Mouse (Mus musculus) CH12.LX (cell line): Measurements from ENCODE around the gene Rnf44. TPM values are rescaled to one million over a fixed set of nuclear protein-coding genes. Genes with fewer than 3 reads are reported as not detected.
A peak's percentile ranks its signal among the peaks of the same experiment; 100 is the strongest.

Experiments used
- DNase-seq: peaks from one replicate; pipeline ENCODE4 v3.0.0-alpha.2; 2013; ENCODE audit errors: extremely low read depth
- H3K27ac ChIP-seq: 2 replicates; pipeline ENCODE4 v1.5.1; 2012; ENCODE audit warnings: low read depth, mild to moderate bottlenecking, control low read depth, moderate library complexity; ENCODE audit not compliant: insufficient read depth
- H3K27me3 ChIP-seq: replicated peaks from 2 replicates; pipeline ENCODE3; 2012; ENCODE audit warnings: inconsistent platforms
- H3K36me3 ChIP-seq, 2 experiments: replicated peaks in 1 of 2; 2 replicates each; pipeline versions ENCODE3 to v1.6.1; 2012; ENCODE audit warnings: inconsistent platforms in 1 of 2, low read length in 1 of 2, mild to moderate bottlenecking in 1 of 2, mixed read lengths in 1 of 2, moderate library complexity in 1 of 2; ENCODE audit not compliant: control insufficient read depth in 1 of 2, insufficient read depth in 1 of 2
- H3K4me1 ChIP-seq, 2 experiments: 2 replicates each; pipeline ENCODE4 v1.6.1; 2012; ENCODE audit warnings: inconsistent platforms in 1 of 2, moderate library complexity in 1 of 2; ENCODE audit not compliant: insufficient read depth in 2 of 2, control insufficient read depth in 1 of 2
- H3K4me2 ChIP-seq: 2 replicates; pipeline ENCODE4 v1.6.1; 2012; ENCODE audit warnings: low read depth, mild to moderate bottlenecking, control low read depth; ENCODE audit not compliant: poor library complexity, insufficient read depth, severe bottlenecking
- H3K4me3 ChIP-seq, 3 experiments: fragments of 150-350 bp in 1 of 3; sonication (generic) in 1 of 3; replicated peaks in 1 of 3; 2 replicates each; pipeline versions ENCODE3 to v1.5.1; 2011 to 2012; ENCODE audit warnings: low read depth in 2 of 3, low read length in 2 of 3, mild to moderate bottlenecking in 2 of 3, moderate library complexity in 2 of 3, control low read depth in 1 of 3, improper control_type of control experiment in 1 of 3, inconsistent platforms in 1 of 3, mixed read lengths in 1 of 3; ENCODE audit not compliant: poor library complexity in 1 of 3
- H3K79me2 ChIP-seq: replicated peaks from 2 replicates; pipeline ENCODE4 v1.6.1; 2012; ENCODE audit warnings: mild to moderate bottlenecking, moderate library complexity; ENCODE audit not compliant: control insufficient read depth, poor library complexity, insufficient read depth, severe bottlenecking; ENCODE audit errors: extremely low read depth
- H3K9ac ChIP-seq: 2 replicates; pipeline ENCODE4 v1.6.1; 2012; ENCODE audit warnings: low read depth, mild to moderate bottlenecking, control low read depth, moderate library complexity; ENCODE audit not compliant: insufficient read depth
- H3K9me3 ChIP-seq: replicated peaks from 2 replicates; pipeline ENCODE3; 2012; ENCODE audit warnings: low read length, inconsistent platforms, mixed read lengths
- BHLHE40 ChIP-seq: IDR thresholded peaks from 2 replicates; pipeline ENCODE4 v1.6.1; 2011; ENCODE audit warnings: mild to moderate bottlenecking, low read depth, low read length, improper control_type of control experiment
- CHD1 ChIP-seq: IDR thresholded peaks from 2 replicates; pipeline ENCODE4 v1.6.1; 2012; ENCODE audit warnings: low read depth, low read length, improper control_type of control experiment, inconsistent platforms
- CHD2 ChIP-seq: IDR thresholded peaks from 2 replicates; pipeline ENCODE4 v1.6.1; 2011; ENCODE audit warnings: low read length, improper control_type of control experiment
- CTCF ChIP-seq, 2 experiments: IDR thresholded peaks in 1 of 2; conservative IDR thresholded peaks in 1 of 2; 2 replicates each; pipeline ENCODE4 v1.5.1; 2011 to 2012; ENCODE audit warnings: low read depth in 2 of 2, low read length in 2 of 2, improper control_type of control experiment in 1 of 2, inconsistent platforms in 1 of 2, mild to moderate bottlenecking in 1 of 2, moderate library complexity in 1 of 2
- E2F4 ChIP-seq: IDR thresholded peaks from 2 replicates; pipeline ENCODE4 v1.6.1; 2011; ENCODE audit warnings: low read depth, low read length, improper control_type of control experiment; ENCODE audit not compliant: insufficient replicate concordance
- ELF1 ChIP-seq: IDR thresholded peaks from 2 replicates; pipeline ENCODE4 v1.6.1; 2014; ENCODE audit warnings: low read depth, mild to moderate bottlenecking, inconsistent platforms, low read length, improper control_type of control experiment
- EP300 ChIP-seq: IDR thresholded peaks from 2 replicates; pipeline ENCODE4 v1.6.1; 2011; ENCODE audit warnings: low read length, improper control_type of control experiment
- ETS1 ChIP-seq: conservative IDR thresholded peaks from 2 replicates; pipeline ENCODE4 v1.6.1; 2012; ENCODE audit warnings: low read depth, mild to moderate bottlenecking, inconsistent platforms, low read length, improper control_type of control experiment, moderate library complexity
- GABPA ChIP-seq: IDR thresholded peaks from 2 replicates; pipeline ENCODE4 v1.6.1; 2012; ENCODE audit warnings: low read depth, low read length, improper control_type of control experiment, inconsistent platforms; ENCODE audit not compliant: insufficient replicate concordance
- HCFC1 ChIP-seq: IDR thresholded peaks from 2 replicates; pipeline ENCODE4 v1.6.1; 2012; ENCODE audit warnings: low read depth, mild to moderate bottlenecking, inconsistent platforms, low read length, improper control_type of control experiment
- IRF4 ChIP-seq: IDR thresholded peaks from 2 replicates; pipeline ENCODE4 v1.6.1; 2014; ENCODE audit warnings: low read depth, mild to moderate bottlenecking, inconsistent platforms, low read length, improper control_type of control experiment
- JUN ChIP-seq: IDR thresholded peaks from 2 replicates; pipeline ENCODE4 v1.6.1; 2011; ENCODE audit warnings: low read depth, mild to moderate bottlenecking, low read length, improper control_type of control experiment, moderate library complexity; ENCODE audit not compliant: insufficient read depth
- JUND ChIP-seq: conservative IDR thresholded peaks from 2 replicates; pipeline ENCODE4 v1.6.1; 2011; ENCODE audit warnings: low read depth, low read length, improper control_type of control experiment
- KAT2A ChIP-seq: IDR thresholded peaks from 2 replicates; pipeline ENCODE4 v1.6.1; 2012; ENCODE audit warnings: low read length, improper control_type of control experiment, inconsistent platforms; ENCODE audit not compliant: insufficient replicate concordance
- MAFK ChIP-seq: IDR thresholded peaks from 2 replicates; pipeline ENCODE4 v1.6.1; 2011; ENCODE audit warnings: low read length, improper control_type of control experiment; ENCODE audit not compliant: insufficient replicate concordance
- MAX ChIP-seq: IDR thresholded peaks from 2 replicates; pipeline ENCODE4 v1.6.1; 2011; ENCODE audit warnings: low read length, improper control_type of control experiment
- MAZ ChIP-seq: IDR thresholded peaks from 2 replicates; pipeline ENCODE4 v1.6.1; 2012; ENCODE audit warnings: low read depth, mild to moderate bottlenecking, inconsistent platforms, low read length, improper control_type of control experiment, moderate library complexity
- MEF2A ChIP-seq: IDR thresholded peaks from 2 replicates; pipeline ENCODE4 v1.6.1; 2014; ENCODE audit warnings: low read depth, mild to moderate bottlenecking, inconsistent platforms, low read length, improper control_type of control experiment, borderline replicate concordance
- MXI1 ChIP-seq: IDR thresholded peaks from 2 replicates; pipeline ENCODE4 v1.6.1; 2011; ENCODE audit warnings: mild to moderate bottlenecking, low read depth, low read length, improper control_type of control experiment
- MYC ChIP-seq: IDR thresholded peaks from 2 replicates; pipeline ENCODE4 v1.6.1; 2011; ENCODE audit warnings: low read depth, mild to moderate bottlenecking, improper control_type of control experiment, low read length
- NELFE ChIP-seq: IDR thresholded peaks from 2 replicates; pipeline ENCODE4 v1.6.1; 2011; ENCODE audit warnings: low read depth, low read length, improper control_type of control experiment
- NRF1 ChIP-seq: IDR thresholded peaks from 2 replicates; pipeline ENCODE4 v1.6.1; 2014; ENCODE audit warnings: low read depth, mild to moderate bottlenecking, inconsistent platforms, low read length, improper control_type of control experiment, moderate library complexity
- PAX5 ChIP-seq: IDR thresholded peaks from 2 replicates; pipeline ENCODE4 v1.6.1; 2012; ENCODE audit warnings: low read length, inconsistent platforms, mixed read lengths
- POLR2A ChIP-seq: IDR thresholded peaks from 2 replicates; pipeline ENCODE4 v1.6.1; 2011; ENCODE audit warnings: low read depth, mild to moderate bottlenecking, improper control_type of control experiment, low read length
- POLR2AphosphoS2 ChIP-seq: IDR thresholded peaks from 2 replicates; pipeline ENCODE4 v1.6.1; 2011; ENCODE audit warnings: low read depth, low read length, improper control_type of control experiment
- RAD21 ChIP-seq: IDR thresholded peaks from 2 replicates; pipeline ENCODE4 v1.6.1; 2011; ENCODE audit warnings: low read depth, mild to moderate bottlenecking, low read length, improper control_type of control experiment, moderate library complexity
- RCOR1 ChIP-seq: conservative IDR thresholded peaks from 2 replicates; pipeline ENCODE4 v1.6.1; 2012; ENCODE audit warnings: low read depth, mild to moderate bottlenecking, inconsistent platforms, low read length, improper control_type of control experiment
- SIN3A ChIP-seq: IDR thresholded peaks from 2 replicates; pipeline ENCODE4 v1.6.1; 2012; ENCODE audit warnings: low read length, improper control_type of control experiment, inconsistent platforms
- SMC3 ChIP-seq: IDR thresholded peaks from 2 replicates; pipeline ENCODE4 v1.6.1; 2011; ENCODE audit warnings: low read depth, low read length, improper control_type of control experiment
- TBP ChIP-seq: conservative IDR thresholded peaks from 2 replicates; pipeline ENCODE4 v1.6.1; 2011; ENCODE audit warnings: low read depth, low read length, improper control_type of control experiment
- TCF12 ChIP-seq: IDR thresholded peaks from 2 replicates; pipeline ENCODE4 v1.6.1; 2014; ENCODE audit warnings: low read depth, mild to moderate bottlenecking, inconsistent platforms, low read length, improper control_type of control experiment
- UBTF ChIP-seq: IDR thresholded peaks from 2 replicates; pipeline ENCODE4 v1.6.1; 2012; ENCODE audit warnings: low read depth, mild to moderate bottlenecking, inconsistent platforms, low read length, improper control_type of control experiment, moderate library complexity
- USF1 ChIP-seq: IDR thresholded peaks from 2 replicates; pipeline ENCODE4 v1.6.1; 2014; ENCODE audit warnings: low read depth, mild to moderate bottlenecking, inconsistent platforms, low read length, improper control_type of control experiment
- USF2 ChIP-seq: conservative IDR thresholded peaks from 2 replicates; pipeline ENCODE4 v1.6.1; 2011; ENCODE audit warnings: low read depth, low read length, improper control_type of control experiment
- ZC3H11A ChIP-seq: IDR thresholded peaks from 2 replicates; pipeline ENCODE4 v1.6.1; 2012; ENCODE audit warnings: low read depth, mild to moderate bottlenecking, inconsistent platforms, low read length, improper control_type of control experiment
- ZKSCAN1 ChIP-seq: IDR thresholded peaks from 2 replicates; pipeline ENCODE4 v1.6.1; 2012; ENCODE audit warnings: low read depth, inconsistent platforms, low read length, improper control_type of control experiment, borderline replicate concordance
- ZMIZ1 ChIP-seq: IDR thresholded peaks from 2 replicates; pipeline ENCODE4 v1.6.1; 2012; ENCODE audit warnings: low read depth, mild to moderate bottlenecking, inconsistent platforms, low read length, improper control_type of control experiment
- ZNF384 ChIP-seq: IDR thresholded peaks from 2 replicates; pipeline ENCODE4 v1.6.1; 2012; ENCODE audit warnings: low read depth, low read length, improper control_type of control experiment, inconsistent platforms
- dilution Hi-C: fragments of 300-500 bp; cut with MboI; formaldehyde crosslinking; loops from 2 replicates; pipeline ENCODE4 v1.14.3; 2020; ENCODE audit warnings: low sequenced_read_pairs; ENCODE audit not compliant: extremely low pct_unique_long_range_greater_than_20kb, extremely low pct_ligation_motif_present
- in situ Hi-C: fragments of 300-500 bp; cut with MboI; formaldehyde crosslinking; loops from 3 replicates; pipeline ENCODE4 v1.14.3; 2019; ENCODE audit warnings: low sequenced_read_pairs, low pct_ligation_motif_present, low pct_unique_long_range_greater_than_20kb, mixed read lengths
- polyA plus RNA-seq: library from polyadenylated mRNA; unstranded; fragments of >175 nt; gene quantifications from 2 replicates; pipeline ENCODE4 v1.2.1, GENCODE M21; 2012; ENCODE audit warnings: low read depth; ENCODE audit not compliant: insufficient read length
- total RNA-seq, 2 experiments: library from RNA; depleted of rRNA; stranded (reverse); fragments of 300-350 nt in 1 of 2; fragments of >200 nt in 1 of 2; gene quantifications; 2 replicates each; pipeline ENCODE4 v1.2.3; 2012 to 2014

Rnf44 gene
- 12.3 TPM in 2 replicates for total RNA-seq (2012; rRNA removed)
- total RNA-seq (2014; rRNA removed), result 5.6 and 6.7 TPM in 2 replicates
- polyA plus RNA-seq, result 32.5 and 38.1 TPM in 2 replicates

- Histone ChIP-seq H3K27ac (peak within 1 kb of the TSS; percentile 95), H3K4me3 (peak within 1 kb of the TSS; percentile 92 to 98 (median 97)), H3K4me1 (peaks cover 12 to 37% of the 10 kb centered on the region in 2 experiments), H3K36me3 (peaks cover 0 to 8% of the 10 kb centered on the region in 2 experiments), H3K4me2 (peak within 1 kb of the TSS; percentile 79), H3K79me2 (peaks cover 11% of the 10 kb centered on the region), H3K27me3 (peaks cover 11% of the 10 kb centered on the region), H3K9ac (peak within 1 kb of the TSS; percentile 91), H3K9me3 (no peaks in the 10 kb centered on the region)
- peak; percentile 97 for DNase-seq
- TF ChIP-seq NELFE (peak; percentile 73), IRF4 (peak; percentile 67), ZNF384 (no peak), MAZ (peak; percentile 96), ZKSCAN1 (no peak), RCOR1 (no peak; the same call in 1 of the 2 replicates), MYC (no peak), ETS1 (0 out of 2 replicates have a peak, but pooled peaks have one; percentile 23), GABPA (no peak), TCF12 (peak; percentile 72), JUN (no peak), ZMIZ1 (peak; percentile 76; the same call in 1 of the 2 replicates), HCFC1 (no peak), MAFK (no peak), CTCF (conservative IDR thresholded peaks at IDR 0.05 in 1 of 2, IDR thresholded peaks at IDR 0.05 in 1 of 2; ENCODE audit: low read depth in 2 of 2, low read length in 2 of 2) (no peak), UBTF (0 out of 2 replicates have a peak, but pooled peaks have one; percentile 53), NRF1 (peak; percentile 50; the same call in 1 of the 2 replicates), POLR2A (peak; percentile 22; the same call in 1 of the 2 replicates), ZC3H11A (no peak), SIN3A (peak; percentile 96), ELF1 (peak; percentile 92), MAX (peak; percentile 65; the same call in 1 of the 2 replicates), E2F4 (no peak), SMC3 (no peak), USF1 (no peak; the same call in 1 of the 2 replicates), RAD21 (no peak), EP300 (no peak), MEF2A (peak; percentile 71), POLR2AphosphoS2 (no peak), PAX5 (no peak), JUND (no peak), MXI1 (peak; percentile 77; the same call in 1 of the 2 replicates), KAT2A (peak; percentile 70; the same call in 1 of the 2 replicates), CHD1 (peak; percentile 100), CHD2 (no peak; the same call in none of the 2 replicates), TBP (no peak), USF2 (no peak), BHLHE40 (no peak; the same call in 1 of the 2 replicates)
- dilution Hi-C loops, result no loop called here
- in situ Hi-C loops, result no loop called here
Measured at GRCm38 (mm10) chr13:54693558-54694347, at the start of gene Rnf44. TSS of gene Rnf44 (minus strand) at chr13:54693907.
